Mouse (Mus musculus): ENCODE data around the gene Adgra3.

- no peak for TF ChIP-seq POLR2A (IDR thresholded peaks at IDR 0.05; ENCODE audit: insufficient read depth, low read depth, low read length)
- TF ChIP-seq CTCF (IDR thresholded peaks at IDR 0.05): no peak
- TF ChIP-seq EP300 (IDR thresholded peaks at IDR 0.05; ENCODE audit: insufficient read depth, low read depth, low read length): no peak
Measured at GRCm38 (mm10) chr5:50045180-50045579, 13.6 kb downstream of the Adgra3 start.
